Mouse (Mus musculus): Measurements from ENCODE around the gene Kif4. TPM values are rescaled to one million over a fixed set of nuclear protein-coding genes. Genes with fewer than 3 reads are reported as not detected.

Gene Kif4
- polyA plus RNA-seq (2014; fragmentation: Nextera tagmentation; extraction: Ambion mirVana): 3.4 and 8.6 TPM in 2 replicates

- WGBS: 25% methylated on average over 3 of the region's 3 CpGs
- no peaks in the 10 kb centered on the region for H3K9me3 ChIP-seq (ENCODE audit: control insufficient read depth, low read length)
- no peaks in the 10 kb centered on the region for H3K27me3 ChIP-seq (ENCODE audit: control insufficient read depth, insufficient read depth, low read length)
- peak within 1 kb of the TSS; percentile 52 for H3K9ac ChIP-seq (replicated peaks; ENCODE audit: low read length)
- H3K36me3 ChIP-seq (ENCODE audit: control insufficient read depth, insufficient read depth, low read length): peaks cover 8% of the 10 kb centered on the region
- peak within 1 kb of the TSS; percentile 54; the same call in 1 of the 2 replicates for H3K27ac ChIP-seq (replicated peaks; ENCODE audit: low read depth, low read length)
- H3K4me2 ChIP-seq (ENCODE audit: low read length): peak within 1 kb of the TSS; percentile 71
- DNase-seq: no peak
- no peaks in the 10 kb centered on the region for H3K4me1 ChIP-seq (ENCODE audit: control insufficient read depth, insufficient read depth, low read length)
- H3K4me3 ChIP-seq (replicated peaks; ENCODE audit: low read depth, low read length): peak within 1 kb of the TSS; percentile 46
- ATAC-seq (ENCODE audit: low FRiP score, low TSS enrichment): no peak
These were observed at the start of gene Kif4 for GRCm38 (mm10) chrX:100625546-100625801. Gene Kif4, plus strand, starts transcription at chrX:100625737.

- H3K4me3 ChIP-seq (replicated peaks; ENCODE audit: low read depth, low read length): no peak within 1 kb of the TSS
- no peaks in the 10 kb centered on the region for H3K9me3 ChIP-seq (ENCODE audit: control insufficient read depth, low read length)
- no peaks in the 10 kb centered on the region for H3K36me3 ChIP-seq (ENCODE audit: control insufficient read depth, insufficient read depth, low read length)
- DNase-seq: no peak
- H3K4me1 ChIP-seq (ENCODE audit: control insufficient read depth, insufficient read depth, low read length): no peaks in the 10 kb centered on the region
- no peak for ATAC-seq (ENCODE audit: low FRiP score, low TSS enrichment)
- H3K27ac ChIP-seq (replicated peaks; ENCODE audit: low read depth, low read length): no peak within 1 kb of the TSS
- no peak within 1 kb of the TSS for H3K9ac ChIP-seq (replicated peaks; ENCODE audit: low read length)
- H3K27me3 ChIP-seq (ENCODE audit: control insufficient read depth, insufficient read depth, low read length): no peaks in the 10 kb centered on the region
- WGBS: 62% methylated on average over 4 of the region's 4 CpGs
- H3K4me2 ChIP-seq (ENCODE audit: low read length): no peak within 1 kb of the TSS
These were observed 30.7 kb upstream of the Kif4 start, which contains the start of gene P2ry4 for GRCm38 (mm10) chrX:100594791-100595190. Gene P2ry4, minus strand, starts transcription at chrX:100594869.

GRCm38 (mm10) chrX:100597439-100597838 is 28.1 kb upstream of the Kif4 start:
- no peaks in the 10 kb centered on the region for H3K36me3 ChIP-seq (ENCODE audit: control insufficient read depth, insufficient read depth, low read length)
- no peaks in the 10 kb centered on the region for H3K4me1 ChIP-seq (ENCODE audit: control insufficient read depth, insufficient read depth, low read length)
- H3K27me3 ChIP-seq (ENCODE audit: control insufficient read depth, insufficient read depth, low read length): no peaks in the 10 kb centered on the region
- no peak overlapping the region for H3K27ac ChIP-seq (replicated peaks; ENCODE audit: low read depth, low read length)
- no peak overlapping the region for H3K4me2 ChIP-seq (ENCODE audit: low read length)
- no peak for ATAC-seq (ENCODE audit: low FRiP score, low TSS enrichment)
- peak; percentile 65 for DNase-seq
- 25% methylated on average over 5 of the region's 5 CpGs for WGBS
- H3K9ac ChIP-seq (replicated peaks; ENCODE audit: low read length): no peak overlapping the region
- no peak overlapping the region for H3K4me3 ChIP-seq (replicated peaks; ENCODE audit: low read depth, low read length)
- H3K9me3 ChIP-seq (ENCODE audit: control insufficient read depth, low read length): no peaks in the 10 kb centered on the region

- no peaks in the 10 kb centered on the region for H3K4me1 ChIP-seq (ENCODE audit: control insufficient read depth, insufficient read depth, low read length)
- no peaks in the 10 kb centered on the region for H3K27me3 ChIP-seq (ENCODE audit: control insufficient read depth, insufficient read depth, low read length)
- no peaks in the 10 kb centered on the region for H3K36me3 ChIP-seq (ENCODE audit: control insufficient read depth, insufficient read depth, low read length)
- no peak overlapping the region for H3K9ac ChIP-seq (replicated peaks; ENCODE audit: low read length)
- H3K27ac ChIP-seq (replicated peaks; ENCODE audit: low read depth, low read length): no peak overlapping the region
- no peak overlapping the region for H3K4me2 ChIP-seq (ENCODE audit: low read length)
- no peak for DNase-seq
- 78% methylated on average over 4 of the region's 4 CpGs for WGBS
- H3K9me3 ChIP-seq (ENCODE audit: control insufficient read depth, low read length): no peaks in the 10 kb centered on the region
- H3K4me3 ChIP-seq (replicated peaks; ENCODE audit: low read depth, low read length): no peak overlapping the region
- no peak for ATAC-seq (ENCODE audit: low FRiP score, low TSS enrichment)
These were observed 25.8 kb upstream of the Kif4 start for GRCm38 (mm10) chrX:100599755-100600154.

GRCm38 (mm10) chrX:100605314-100605713 is 20.2 kb upstream of the Kif4 start, which contains the start of gene Arr3:
Gene Arr3, plus strand, starts transcription at chrX:100605497.
- H3K4me3 ChIP-seq (replicated peaks; ENCODE audit: low read depth, low read length): no peak within 1 kb of the TSS
- ATAC-seq (ENCODE audit: low FRiP score, low TSS enrichment) (no peak), DNase-seq (no peak)
- H3K4me1 ChIP-seq (ENCODE audit: control insufficient read depth, insufficient read depth, low read length): no peaks in the 10 kb centered on the region
- no peak within 1 kb of the TSS for H3K27ac ChIP-seq (replicated peaks; ENCODE audit: low read depth, low read length)
- no peak within 1 kb of the TSS for H3K9ac ChIP-seq (replicated peaks; ENCODE audit: low read length)
- no peaks in the 10 kb centered on the region for H3K9me3 ChIP-seq (ENCODE audit: control insufficient read depth, low read length)
- H3K36me3 ChIP-seq (ENCODE audit: control insufficient read depth, insufficient read depth, low read length): no peaks in the 10 kb centered on the region
- peaks cover 3% of the 10 kb centered on the region; the same call in 1 of the 2 replicates for H3K27me3 ChIP-seq (ENCODE audit: control insufficient read depth, insufficient read depth, low read length)
- WGBS: 57% methylated on average over 1 of the region's 1 CpGs
- no peak within 1 kb of the TSS for H3K4me2 ChIP-seq (ENCODE audit: low read length)

- H3K9me3 ChIP-seq (ENCODE audit: control insufficient read depth, low read length): no peaks in the 10 kb centered on the region
- H3K9ac ChIP-seq (replicated peaks; ENCODE audit: low read length): no peak overlapping the region
- no peaks in the 10 kb centered on the region for H3K4me1 ChIP-seq (ENCODE audit: control insufficient read depth, insufficient read depth, low read length)
- H3K4me3 ChIP-seq (replicated peaks; ENCODE audit: low read depth, low read length): no peak overlapping the region
- WGBS: 77% methylated on average over 3 of the region's 3 CpGs
- H3K27me3 ChIP-seq (ENCODE audit: control insufficient read depth, insufficient read depth, low read length): no peaks in the 10 kb centered on the region
- peaks cover 8% of the 10 kb centered on the region for H3K36me3 ChIP-seq (ENCODE audit: control insufficient read depth, insufficient read depth, low read length)
- no peak overlapping the region for H3K27ac ChIP-seq (replicated peaks; ENCODE audit: low read depth, low read length)
- DNase-seq (no peak), ATAC-seq (ENCODE audit: low FRiP score, low TSS enrichment) (no peak)
- no peak overlapping the region for H3K4me2 ChIP-seq (ENCODE audit: low read length)
These were observed 7.0 kb upstream of the Kif4 start for GRCm38 (mm10) chrX:100618488-100618887.

- DNase-seq (peak; percentile 37), ATAC-seq (ENCODE audit: low FRiP score, low TSS enrichment) (no peak)
- H3K9ac ChIP-seq (replicated peaks; ENCODE audit: low read length): no peak overlapping the region
- no peaks in the 10 kb centered on the region for H3K27me3 ChIP-seq (ENCODE audit: control insufficient read depth, insufficient read depth, low read length)
- WGBS: 75% methylated on average over 2 of the region's 2 CpGs
- H3K27ac ChIP-seq (replicated peaks; ENCODE audit: low read depth, low read length): no peak overlapping the region
- no peaks in the 10 kb centered on the region for H3K9me3 ChIP-seq (ENCODE audit: control insufficient read depth, low read length)
- H3K36me3 ChIP-seq (ENCODE audit: control insufficient read depth, insufficient read depth, low read length): peaks cover 8% of the 10 kb centered on the region
- H3K4me3 ChIP-seq (replicated peaks; ENCODE audit: low read depth, low read length): no peak overlapping the region
- no peaks in the 10 kb centered on the region for H3K4me1 ChIP-seq (ENCODE audit: control insufficient read depth, insufficient read depth, low read length)
- H3K4me2 ChIP-seq (ENCODE audit: low read length): no peak overlapping the region
These were observed 4.2 kb upstream of the Kif4 start for GRCm38 (mm10) chrX:100621366-100621765.

GRCm38 (mm10) chrX:100624242-100624641 is 1.3 kb upstream of the Kif4 start:
- Histone ChIP-seq H3K4me3 (replicated peaks; ENCODE audit: low read depth, low read length) (no peak overlapping the region), H3K4me1 (ENCODE audit: control insufficient read depth, insufficient read depth, low read length) (no peaks in the 10 kb centered on the region), H3K4me2 (ENCODE audit: low read length) (no peak overlapping the region), H3K27ac (replicated peaks; ENCODE audit: low read depth, low read length) (no peak overlapping the region), H3K27me3 (ENCODE audit: control insufficient read depth, insufficient read depth, low read length) (no peaks in the 10 kb centered on the region), H3K9ac (replicated peaks; ENCODE audit: low read length) (no peak overlapping the region), H3K9me3 (ENCODE audit: control insufficient read depth, low read length) (no peaks in the 10 kb centered on the region), H3K36me3 (ENCODE audit: control insufficient read depth, insufficient read depth, low read length) (peaks cover 8% of the 10 kb centered on the region)
- no peak for ATAC-seq (ENCODE audit: low FRiP score, low TSS enrichment)
- WGBS: 93% methylated on average over 4 of the region's 4 CpGs
- no peak for DNase-seq

- Histone ChIP-seq H3K4me2 (ENCODE audit: low read length) (peak overlapping the region; percentile 56), H3K4me3 (replicated peaks; ENCODE audit: low read depth, low read length) (peak overlapping the region; percentile 46), H3K9ac (replicated peaks; ENCODE audit: low read length) (peak overlapping the region; percentile 52), H3K27ac (replicated peaks; ENCODE audit: low read depth, low read length) (no peak overlapping the region), H3K4me1 (ENCODE audit: control insufficient read depth, insufficient read depth, low read length) (no peaks in the 10 kb centered on the region), H3K9me3 (ENCODE audit: control insufficient read depth, low read length) (no peaks in the 10 kb centered on the region), H3K27me3 (ENCODE audit: control insufficient read depth, insufficient read depth, low read length) (no peaks in the 10 kb centered on the region), H3K36me3 (ENCODE audit: control insufficient read depth, insufficient read depth, low read length) (peaks cover 8% of the 10 kb centered on the region)
- DNase-seq: peak; percentile 12
- ATAC-seq (ENCODE audit: low FRiP score, low TSS enrichment): no peak
- WGBS: 27% methylated on average over 7 of the region's 7 CpGs
These were observed 391 bp upstream of the Kif4 start for GRCm38 (mm10) chrX:100625146-100625545.
